Mouse (Mus musculus): ENCODE data around the gene Dip2b.
A peak's percentile ranks its signal among the peaks of the same experiment; 100 is the strongest.

Gene Dip2b

GRCm38 (mm10) chr15:100052726-100053125 is 14.3 kb downstream of the Dip2b start:
- DNase-seq, result no peak

- DNase-seq, result no peak
Observed at GRCm38 (mm10) chr15:100056397-100056908, 18.0 kb downstream of the Dip2b start.

- no peak for DNase-seq
Observed at GRCm38 (mm10) chr15:100057698-100058097, 19.2 kb downstream of the Dip2b start.

DNA sequence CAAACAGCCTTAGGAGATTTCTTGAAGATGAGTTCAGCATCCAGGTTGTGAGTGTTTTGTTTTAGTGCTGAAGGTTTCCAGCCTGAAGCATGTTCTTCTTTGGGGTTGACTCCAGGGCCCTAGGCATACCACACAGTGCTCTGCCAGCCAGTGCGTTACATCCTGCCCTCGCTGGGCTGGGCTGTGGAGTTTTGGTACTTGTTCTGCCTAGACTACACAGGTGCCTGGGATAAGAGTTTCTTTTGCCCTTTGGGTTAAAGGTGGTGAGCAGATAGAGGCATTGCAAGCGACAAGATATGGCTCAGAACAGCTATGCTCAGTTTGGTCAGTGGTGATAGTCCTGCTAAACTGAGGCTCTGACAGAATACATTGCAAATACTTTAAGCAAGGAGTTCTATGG is 19.7 kb downstream of the Dip2b start:
- DNase-seq, result no peak

- DNase-seq, result no peak
Observed at GRCm38 (mm10) chr15:100058912-100059311, 20.4 kb downstream of the Dip2b start.

- no peak for DNase-seq
Observed at GRCm38 (mm10) chr15:100059626-100060311, 21.3 kb downstream of the Dip2b start.

GRCm38 (mm10) chr15:100060513-100061140 is 22.2 kb downstream of the Dip2b start:
- DNase-seq, result no peak

GRCm38 (mm10) chr15:100061377-100061776 is 22.9 kb downstream of the Dip2b start:
- DNase-seq, result no peak

GRCm38 (mm10) chr15:100063229-100063773 is 24.8 kb downstream of the Dip2b start:
- no peak for DNase-seq

- DNase-seq, result peak; percentile 19 to 57
Observed at GRCm38 (mm10) chr15:100066702-100067101, 28.2 kb downstream of the Dip2b start.

- no peak for DNase-seq
Observed at GRCm38 (mm10) chr15:100069101-100069500, 30.6 kb downstream of the Dip2b start.

DNA sequence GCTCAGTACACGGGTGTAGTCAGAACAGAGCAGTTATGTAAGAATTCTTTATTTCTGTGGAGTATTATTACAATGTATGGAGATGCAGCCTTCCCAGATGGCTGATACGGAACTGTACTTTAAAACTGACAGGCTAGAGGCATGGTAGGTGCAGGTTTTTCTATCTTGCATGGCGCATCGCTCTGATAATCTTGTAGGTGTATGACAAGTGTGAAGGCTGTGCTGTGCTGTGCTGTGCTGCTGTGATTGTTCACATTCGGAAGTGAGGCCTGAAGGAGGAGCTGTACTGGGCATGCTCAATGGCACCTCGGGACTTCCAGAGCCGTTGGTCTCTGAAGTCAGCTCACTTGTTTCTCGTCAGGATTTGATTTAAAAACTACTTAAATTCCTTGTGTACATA is 31.6 kb downstream of the Dip2b start:
- DNase-seq, result no peak

DNA sequence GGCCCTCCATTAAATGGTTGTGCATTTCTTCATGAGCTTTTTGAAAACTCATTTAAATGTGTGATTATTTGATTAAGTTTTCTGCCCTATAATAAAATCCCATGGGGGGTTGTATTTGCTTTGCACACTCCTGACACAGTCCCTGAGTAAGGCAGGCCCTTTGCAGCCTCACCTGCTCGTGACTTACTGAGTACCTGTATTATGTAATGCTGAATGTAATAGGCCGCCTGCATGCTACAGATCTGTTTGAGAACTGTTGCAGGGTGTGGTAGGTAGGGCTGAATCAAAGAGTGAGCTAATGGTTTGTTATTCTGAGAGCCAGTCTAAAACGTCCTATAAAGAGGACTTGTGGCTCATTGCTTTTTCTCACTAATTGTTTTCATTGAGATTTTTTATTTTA is 33.4 kb downstream of the Dip2b start:
- DNase-seq, result no peak

GRCm38 (mm10) chr15:100073696-100074453 is 35.4 kb downstream of the Dip2b start:
- no peak for DNase-seq

GRCm38 (mm10) chr15:100074754-100075153 is 36.3 kb downstream of the Dip2b start:
- no peak for DNase-seq

DNA sequence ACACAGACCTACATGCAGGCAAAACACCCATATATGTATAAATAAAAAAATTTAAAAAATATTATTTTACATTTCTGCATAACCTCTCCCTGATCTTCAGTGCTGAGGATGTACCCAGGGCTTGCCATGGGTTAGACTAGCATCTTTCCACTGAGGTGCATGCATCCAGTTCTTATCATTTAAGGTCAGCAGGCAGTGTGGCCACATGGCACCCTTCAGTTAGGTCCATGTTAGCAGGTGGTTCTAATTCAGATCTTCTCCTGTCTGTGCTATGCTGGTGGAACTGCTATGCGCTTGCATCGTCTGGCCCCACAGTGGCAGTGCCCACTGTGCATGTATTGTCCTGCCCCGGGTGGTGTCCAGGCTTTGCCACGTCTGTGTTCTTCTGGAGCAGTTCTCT is 37.9 kb downstream of the Dip2b start:
- DNase-seq, result no peak

DNA sequence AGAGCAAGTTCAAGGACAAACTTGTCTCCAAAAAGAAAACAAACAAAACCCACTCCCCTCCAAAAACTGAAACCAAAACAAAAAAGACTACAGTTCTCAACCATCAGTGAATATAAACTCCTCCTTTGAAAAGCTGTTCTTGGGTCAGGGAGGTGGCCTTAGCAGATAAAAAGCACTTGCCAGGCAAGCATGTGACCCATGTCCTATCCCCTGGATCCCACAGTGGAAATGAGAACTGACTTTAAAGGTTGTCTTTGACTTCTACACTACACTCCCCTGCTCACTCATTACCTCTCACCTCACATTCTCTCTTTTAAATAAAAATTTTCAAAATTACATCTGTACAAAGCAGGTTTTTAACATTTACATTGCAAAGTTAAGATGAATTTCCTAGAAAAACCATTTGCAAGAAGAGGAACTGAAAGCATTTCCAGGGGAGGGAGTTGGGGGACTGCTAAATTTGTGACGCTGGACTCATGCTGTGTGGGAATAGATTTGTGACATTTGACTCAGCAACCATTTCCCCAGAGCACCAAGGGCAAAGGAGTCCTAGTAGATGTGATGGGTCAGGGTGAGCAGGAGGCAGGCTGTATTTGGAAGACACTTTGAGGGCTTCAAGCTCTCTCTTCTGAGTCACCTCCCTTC is 42.5 kb downstream of the Dip2b start:
- DNase-seq, result no peak

DNA sequence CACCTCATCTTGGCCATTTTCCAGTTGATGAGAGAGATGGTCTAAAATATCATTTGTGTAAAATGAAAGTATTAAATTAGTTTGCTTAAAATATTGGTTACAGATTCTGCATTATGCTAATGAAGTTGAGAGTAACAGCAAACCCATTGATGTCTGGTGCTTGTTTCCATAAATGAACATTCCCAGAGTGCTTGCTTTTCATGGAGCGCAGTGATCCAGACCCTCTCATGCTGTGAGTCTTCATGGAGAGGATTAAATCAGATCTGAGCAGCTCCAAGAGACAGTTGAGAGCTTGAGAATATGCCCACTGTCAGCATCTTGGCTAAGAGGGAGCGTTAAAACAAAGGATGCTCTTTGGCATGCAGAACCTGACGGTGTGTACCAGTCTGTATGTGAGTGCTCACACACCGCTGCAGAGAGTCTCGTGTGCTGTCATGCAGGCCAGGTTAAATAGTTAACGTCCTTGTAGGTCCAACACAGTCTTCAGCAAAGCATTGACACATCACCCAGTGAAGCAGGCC is 43.1 kb downstream of the Dip2b start:
- DNase-seq, result no peak

DNA sequence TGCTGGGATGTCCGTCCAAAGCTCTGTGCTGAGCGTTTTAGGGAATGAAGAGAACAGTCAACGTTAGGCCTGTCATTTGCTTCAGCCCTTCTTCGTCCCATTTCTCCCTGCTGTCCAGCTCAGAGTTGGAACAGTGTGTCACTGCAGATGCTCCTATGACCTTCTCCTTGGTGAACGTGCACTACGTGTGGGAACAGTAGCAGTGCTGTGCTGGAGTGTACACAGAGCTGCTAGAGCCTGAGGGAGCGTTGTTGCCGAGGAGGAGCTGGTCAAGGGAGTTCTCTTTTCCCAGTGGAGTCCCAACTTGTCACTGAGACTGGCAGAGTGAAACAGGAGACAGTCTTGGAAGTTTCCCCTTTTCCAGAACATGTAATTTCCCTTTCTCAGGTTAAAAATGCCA is 43.6 kb downstream of the Dip2b start:
- no peak for DNase-seq

GRCm38 (mm10) chr15:100082733-100083132 is 44.3 kb downstream of the Dip2b start:
- DNase-seq, result no peak

GRCm38 (mm10) chr15:100083882-100084281 is 45.4 kb downstream of the Dip2b start:
- no peak for DNase-seq

- DNase-seq, result no peak
Observed at GRCm38 (mm10) chr15:100084882-100085281, 46.4 kb downstream of the Dip2b start.

DNA sequence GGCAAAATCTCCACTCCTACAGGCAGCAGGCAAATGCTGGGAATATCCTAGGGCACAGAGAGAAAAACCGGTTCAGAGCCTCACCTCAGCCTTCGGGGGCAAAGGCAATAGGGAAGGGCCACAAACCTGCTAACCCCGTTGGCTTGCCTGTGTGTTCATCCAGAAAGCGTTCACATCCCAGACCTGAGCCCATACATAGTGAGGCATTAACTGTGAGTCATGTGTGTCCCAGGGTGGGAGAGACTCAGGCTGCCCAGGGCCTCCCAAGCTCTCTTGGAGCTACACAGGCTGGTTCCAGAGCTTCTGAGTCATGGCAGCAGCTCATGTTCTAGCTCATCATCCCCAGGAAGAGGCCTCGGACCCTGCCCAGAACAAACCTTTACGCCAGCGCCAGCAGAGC is 49.6 kb downstream of the Dip2b start:
- DNase-seq, result no peak
